Mouse (Mus musculus): ENCODE measurements around the gene Lias. TPM values are rescaled to one million over a fixed set of nuclear protein-coding genes. Genes with fewer than 3 reads are reported as not detected.

The Lias gene
- total RNA-seq (2015; ENCODE audit: low replicate concordance) = 13.8 and 38.0 TPM in 2 replicates
- total RNA-seq (2017; ENCODE audit: low replicate concordance) = 20.7 and 24.7 TPM in 2 replicates

- peak; percentile 93 for ATAC-seq (replicated peaks; ENCODE audit: low FRiP score, poor library complexity, severe bottlenecking)
These were observed at the start of gene Lias, which contains the start of gene Rpl9 for GRCm38 (mm10) chr5:65390648-65391644. TSS of gene Lias (plus strand) at chr5:65391497. TSS of gene Rpl9 (minus strand) at chr5:65391444.

GRCm38 (mm10) chr5:65348168-65348567 lies 43.1 kb upstream of the Lias start, which contains the start of gene Klb:
TSS of gene Klb (plus strand) at chr5:65348314.
- no peak for ATAC-seq (replicated peaks; ENCODE audit: low FRiP score, poor library complexity, severe bottlenecking)

GRCm38 (mm10) chr5:65350508-65350907 lies 40.8 kb upstream of the Lias start:
- ATAC-seq (replicated peaks; ENCODE audit: low FRiP score, poor library complexity, severe bottlenecking) = no peak

GRCm38 (mm10) chr5:65354097-65354496 lies 37.2 kb upstream of the Lias start:
- no peak for ATAC-seq (replicated peaks; ENCODE audit: low FRiP score, poor library complexity, severe bottlenecking)

GRCm38 (mm10) chr5:65354985-65355384 lies 36.3 kb upstream of the Lias start:
- no peak for ATAC-seq (replicated peaks; ENCODE audit: low FRiP score, poor library complexity, severe bottlenecking)

GRCm38 (mm10) chr5:65356851-65357250 lies 34.4 kb upstream of the Lias start:
- no peak for ATAC-seq (replicated peaks; ENCODE audit: low FRiP score, poor library complexity, severe bottlenecking)

- no peak for ATAC-seq (replicated peaks; ENCODE audit: low FRiP score, poor library complexity, severe bottlenecking)
These were observed 33.5 kb upstream of the Lias start for GRCm38 (mm10) chr5:65357771-65358170.

- no peak for ATAC-seq (replicated peaks; ENCODE audit: low FRiP score, poor library complexity, severe bottlenecking)
These were observed 23.5 kb upstream of the Lias start for GRCm38 (mm10) chr5:65367837-65368236.

- no peak for ATAC-seq (replicated peaks; ENCODE audit: low FRiP score, poor library complexity, severe bottlenecking)
These were observed 19.7 kb upstream of the Lias start for GRCm38 (mm10) chr5:65371551-65371950.

- ATAC-seq (replicated peaks; ENCODE audit: low FRiP score, poor library complexity, severe bottlenecking) = no peak
These were observed 16.6 kb upstream of the Lias start for GRCm38 (mm10) chr5:65374746-65375145.

GRCm38 (mm10) chr5:65385704-65386103 lies 5.6 kb upstream of the Lias start:
- no peak for ATAC-seq (replicated peaks; ENCODE audit: low FRiP score, poor library complexity, severe bottlenecking)

- ATAC-seq (replicated peaks; ENCODE audit: low FRiP score, poor library complexity, severe bottlenecking) = no peak
These were observed 4.1 kb upstream of the Lias start for GRCm38 (mm10) chr5:65387008-65387867.

- ATAC-seq (replicated peaks; ENCODE audit: low FRiP score, poor library complexity, severe bottlenecking) = peak; percentile 60
These were observed 456 bp downstream of the Lias start for GRCm38 (mm10) chr5:65391753-65392152.

GRCm38 (mm10) chr5:65394425-65394824 lies 3.1 kb downstream of the Lias start:
- ATAC-seq (replicated peaks; ENCODE audit: low FRiP score, poor library complexity, severe bottlenecking) = no peak

GRCm38 (mm10) chr5:65401251-65401994 lies 10.1 kb downstream of the Lias start:
- peak; percentile 87 for ATAC-seq (replicated peaks; ENCODE audit: low FRiP score, poor library complexity, severe bottlenecking)

GRCm38 (mm10) chr5:65407989-65408388 lies 16.7 kb downstream of the Lias start:
- ATAC-seq (replicated peaks; ENCODE audit: low FRiP score, poor library complexity, severe bottlenecking) = no peak

- peak; percentile 83 for ATAC-seq (replicated peaks; ENCODE audit: low FRiP score, poor library complexity, severe bottlenecking)
These were observed 24.6 kb downstream of the Lias start for GRCm38 (mm10) chr5:65415653-65416458.

GRCm38 (mm10) chr5:65419136-65419535 lies 27.8 kb downstream of the Lias start:
- ATAC-seq (replicated peaks; ENCODE audit: low FRiP score, poor library complexity, severe bottlenecking) = no peak

- ATAC-seq (replicated peaks; ENCODE audit: low FRiP score, poor library complexity, severe bottlenecking) = peak; percentile 79
These were observed 29.5 kb downstream of the Lias start for GRCm38 (mm10) chr5:65420822-65421221.

Measured in erythroblast, adult 5-6 weeks (primary cell).